Mouse (Mus musculus): ENCODE data around the gene Txndc15. TPM values are rescaled to one million over a fixed set of nuclear protein-coding genes. Genes with fewer than 3 reads are reported as not detected.

Gene Txndc15
- polyA plus RNA-seq, 1 experiment from 2014 or later, result 87.1 TPM

DNA sequence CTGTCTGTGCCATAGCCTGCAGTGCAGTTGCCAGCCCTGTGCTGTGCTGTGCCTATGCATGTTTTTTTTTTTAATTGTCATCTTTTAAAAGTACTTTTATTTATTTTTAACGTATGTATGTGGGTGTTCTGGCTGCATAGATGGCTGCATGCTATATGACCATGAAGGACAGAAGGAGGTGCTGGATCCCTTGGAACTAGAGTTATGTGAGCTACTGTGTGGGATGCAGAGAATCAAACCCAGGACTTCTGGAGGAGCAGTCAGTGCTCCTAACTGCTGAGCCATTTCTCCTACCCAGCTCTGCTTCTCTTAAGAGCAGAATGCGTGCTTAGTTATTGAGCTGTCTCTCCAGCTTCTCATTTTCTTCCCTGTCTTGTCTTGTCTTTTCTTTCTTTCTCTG, 7.5 kb downstream of the Txndc15 start:
- H3K9ac ChIP-seq (ENCODE audit: low read depth, low read length), result no peak overlapping the region
- H3K36me3 ChIP-seq (ENCODE audit: control insufficient read depth, insufficient read depth, low read length), result peaks cover 34% of the 10 kb centered on the region
- WGBS, result 95% methylated on average over 2 of the region's 2 CpGs
- no peak overlapping the region for H3K4me2 ChIP-seq (replicated peaks; ENCODE audit: low read depth, low read length)
- no peak overlapping the region for H3K4me3 ChIP-seq (ENCODE audit: low read length)
- no peak overlapping the region for H3K27ac ChIP-seq (ENCODE audit: low read depth, low read length)
- no peak for ATAC-seq (ENCODE audit: low FRiP score, low TSS enrichment)
- H3K4me1 ChIP-seq (ENCODE audit: control insufficient read depth, insufficient read depth, low read length), result no peaks in the 10 kb centered on the region
- no peaks in the 10 kb centered on the region for H3K27me3 ChIP-seq (ENCODE audit: control insufficient read depth, insufficient read depth, low read length)
- H3K9me3 ChIP-seq (ENCODE audit: control insufficient read depth, low read length), result no peaks in the 10 kb centered on the region

- 5% methylated on average over 4 of the region's 4 CpGs for WGBS
- no peaks in the 10 kb centered on the region for H3K27me3 ChIP-seq (ENCODE audit: control insufficient read depth, insufficient read depth, low read length)
- peak overlapping the region; percentile 97 for H3K27ac ChIP-seq (ENCODE audit: low read depth, low read length)
- peak overlapping the region; percentile 70 for H3K4me3 ChIP-seq (ENCODE audit: low read length)
- peak overlapping the region; percentile 83 for H3K9ac ChIP-seq (ENCODE audit: low read depth, low read length)
- no peaks in the 10 kb centered on the region for H3K9me3 ChIP-seq (ENCODE audit: control insufficient read depth, low read length)
- ATAC-seq (ENCODE audit: low FRiP score, low TSS enrichment), result no peak
- H3K36me3 ChIP-seq (ENCODE audit: control insufficient read depth, insufficient read depth, low read length), result peaks cover 17% of the 10 kb centered on the region
- H3K4me1 ChIP-seq (ENCODE audit: control insufficient read depth, insufficient read depth, low read length), result no peaks in the 10 kb centered on the region
- peak overlapping the region; percentile 64 for H3K4me2 ChIP-seq (replicated peaks; ENCODE audit: low read depth, low read length)
Measured at GRCm38 (mm10) chr13:55726598-55727119, 12.2 kb downstream of the Txndc15 start.

DNA sequence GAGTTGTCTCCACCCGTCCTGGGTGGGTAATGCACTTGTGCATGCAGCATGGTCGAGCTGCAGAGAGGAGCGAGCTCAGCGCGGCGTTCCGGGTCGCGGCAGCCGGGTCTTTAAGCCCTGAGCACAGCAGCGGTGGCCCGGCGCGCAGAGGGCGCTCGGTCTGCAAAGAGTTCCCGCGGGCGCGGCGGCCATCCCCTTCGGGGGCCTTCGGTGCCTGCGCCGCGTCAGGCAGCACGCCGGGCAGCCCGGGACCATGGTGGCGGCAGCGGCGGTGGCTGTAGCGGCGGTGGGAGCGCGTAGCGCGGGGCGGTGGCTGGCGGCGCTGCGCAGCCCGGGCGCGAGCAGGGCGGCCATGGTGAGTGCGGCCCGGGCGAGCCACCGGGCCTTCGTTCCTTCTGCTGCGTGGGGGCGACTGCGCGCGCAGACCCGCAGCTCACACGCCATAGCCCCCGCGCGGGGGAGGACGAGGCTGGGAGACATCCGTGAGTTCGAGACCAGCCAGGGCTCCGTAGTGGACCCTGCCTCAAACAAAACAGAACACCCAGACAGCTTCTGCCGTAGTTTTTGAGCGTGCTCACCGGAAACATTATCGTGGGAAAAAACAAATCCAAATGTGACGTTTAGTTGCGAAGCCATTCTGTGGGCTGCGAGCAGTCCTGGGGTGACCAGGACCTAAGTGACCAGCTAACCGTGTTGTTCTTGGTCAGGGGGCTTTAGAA, 12.8 kb downstream of the Txndc15 start, which contains the start of gene Pcbd2:
Gene Pcbd2 (plus strand): TSS at position 249 of the 719 bp plus-strand sequence.
- WGBS, result under 1% methylated on average over 71 of the region's 73 CpGs
- Histone ChIP-seq H3K4me1 (ENCODE audit: control insufficient read depth, insufficient read depth, low read length) (no peaks in the 10 kb centered on the region), H3K4me2 (replicated peaks; ENCODE audit: low read depth, low read length) (peak within 1 kb of the TSS; percentile 64), H3K4me3 (ENCODE audit: low read length) (peak within 1 kb of the TSS; percentile 70), H3K27ac (ENCODE audit: low read depth, low read length) (peak within 1 kb of the TSS; percentile 97), H3K9me3 (ENCODE audit: control insufficient read depth, low read length) (no peaks in the 10 kb centered on the region), H3K27me3 (ENCODE audit: control insufficient read depth, insufficient read depth, low read length) (no peaks in the 10 kb centered on the region), H3K36me3 (ENCODE audit: control insufficient read depth, insufficient read depth, low read length) (peaks cover 15% of the 10 kb centered on the region; the same call in 1 of the 2 replicates), H3K9ac (ENCODE audit: low read depth, low read length) (peak within 1 kb of the TSS; percentile 83)
- ATAC-seq (ENCODE audit: low FRiP score, low TSS enrichment), result peak; percentile 86

DNA sequence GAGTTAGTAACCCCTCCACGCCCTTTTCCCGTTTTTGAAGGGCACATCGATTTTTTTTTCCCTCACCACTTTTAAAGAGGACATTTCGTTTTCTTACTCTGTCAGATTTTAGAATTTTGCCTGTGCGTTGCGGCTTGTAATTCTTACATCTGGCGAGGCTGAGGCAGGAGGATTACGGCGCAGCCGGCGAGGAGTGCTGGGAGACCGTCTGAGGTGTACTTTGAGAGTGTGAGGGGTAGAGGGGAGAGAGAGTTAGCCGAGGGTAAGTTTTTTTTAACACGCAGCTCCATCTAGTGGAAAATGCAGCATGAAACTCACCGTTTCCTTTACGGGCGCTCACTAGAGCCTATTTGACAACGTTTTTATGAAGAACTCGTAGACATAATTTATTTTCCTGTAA, 13.4 kb downstream of the Txndc15 start:
- peak overlapping the region; percentile 64 for H3K4me2 ChIP-seq (replicated peaks; ENCODE audit: low read depth, low read length)
- H3K9ac ChIP-seq (ENCODE audit: low read depth, low read length), result peak overlapping the region; percentile 83
- no peaks in the 10 kb centered on the region for H3K9me3 ChIP-seq (ENCODE audit: control insufficient read depth, low read length)
- no peaks in the 10 kb centered on the region for H3K27me3 ChIP-seq (ENCODE audit: control insufficient read depth, insufficient read depth, low read length)
- no peaks in the 10 kb centered on the region for H3K4me1 ChIP-seq (ENCODE audit: control insufficient read depth, insufficient read depth, low read length)
- peak overlapping the region; percentile 97 for H3K27ac ChIP-seq (ENCODE audit: low read depth, low read length)
- peaks cover 13% of the 10 kb centered on the region; the same call in 1 of the 2 replicates for H3K36me3 ChIP-seq (ENCODE audit: control insufficient read depth, insufficient read depth, low read length)
- H3K4me3 ChIP-seq (ENCODE audit: low read length), result peak overlapping the region; percentile 70
- peak; percentile 78 for ATAC-seq (ENCODE audit: low FRiP score, low TSS enrichment)
- 3% methylated on average over 19 of the region's 19 CpGs for WGBS

DNA sequence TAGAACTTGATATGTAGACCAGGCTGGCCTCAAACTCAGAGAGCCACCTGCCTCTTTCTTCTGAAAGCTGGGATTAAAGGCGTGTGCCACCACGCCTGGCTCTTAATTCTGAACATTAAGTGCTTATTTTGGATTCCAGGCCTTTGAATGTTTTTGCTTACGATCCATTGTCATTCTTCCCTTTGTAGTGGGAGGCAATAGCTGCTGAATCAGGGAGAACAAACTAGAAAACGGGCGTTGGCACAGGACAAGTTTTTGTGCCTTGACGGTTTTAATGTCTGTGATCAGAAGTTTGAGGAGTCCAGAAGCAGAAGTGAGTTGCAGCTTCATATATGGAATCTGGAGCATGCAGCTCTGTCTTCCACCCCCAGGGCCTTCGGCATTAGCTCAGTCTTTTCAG, 16.3 kb downstream of the Txndc15 start:
- Histone ChIP-seq H3K4me3 (ENCODE audit: low read length) (no peak overlapping the region), H3K9me3 (ENCODE audit: control insufficient read depth, low read length) (no peaks in the 10 kb centered on the region), H3K27ac (ENCODE audit: low read depth, low read length) (no peak overlapping the region), H3K4me2 (replicated peaks; ENCODE audit: low read depth, low read length) (no peak overlapping the region), H3K9ac (ENCODE audit: low read depth, low read length) (no peak overlapping the region), H3K27me3 (ENCODE audit: control insufficient read depth, insufficient read depth, low read length) (no peaks in the 10 kb centered on the region), H3K36me3 (ENCODE audit: control insufficient read depth, insufficient read depth, low read length) (peaks cover 1% of the 10 kb centered on the region; the same call in 1 of the 2 replicates), H3K4me1 (ENCODE audit: control insufficient read depth, insufficient read depth, low read length) (no peaks in the 10 kb centered on the region)
- no peak for ATAC-seq (ENCODE audit: low FRiP score, low TSS enrichment)
- WGBS, result 87% methylated on average over 7 of the region's 7 CpGs

DNA sequence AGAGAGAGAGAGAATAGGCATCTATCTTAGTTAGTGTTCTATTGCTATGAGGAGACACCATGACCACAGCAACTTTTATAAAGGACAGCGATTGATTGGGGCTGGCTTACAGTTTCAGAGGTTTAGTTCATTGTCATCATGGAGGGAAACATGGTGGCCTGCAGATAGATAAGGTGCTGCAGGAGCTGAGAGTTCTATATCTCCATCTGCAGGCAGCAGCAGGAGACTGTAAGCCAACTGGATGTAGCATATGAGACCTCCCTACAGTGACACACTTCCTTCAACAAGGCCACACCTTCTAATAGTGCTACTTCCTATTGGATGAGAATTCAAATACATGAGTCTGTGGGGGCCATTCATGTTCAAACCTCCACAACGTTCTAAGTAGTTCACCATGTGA, 17.7 kb downstream of the Txndc15 start:
- H3K27me3 ChIP-seq (ENCODE audit: control insufficient read depth, insufficient read depth, low read length), result no peaks in the 10 kb centered on the region
- H3K4me3 ChIP-seq (ENCODE audit: low read length), result no peak overlapping the region
- no peak overlapping the region for H3K9ac ChIP-seq (ENCODE audit: low read depth, low read length)
- no peak overlapping the region for H3K4me2 ChIP-seq (replicated peaks; ENCODE audit: low read depth, low read length)
- H3K36me3 ChIP-seq (ENCODE audit: control insufficient read depth, insufficient read depth, low read length), result no peaks in the 10 kb centered on the region
- ATAC-seq (ENCODE audit: low FRiP score, low TSS enrichment), result no peak
- no peaks in the 10 kb centered on the region for H3K9me3 ChIP-seq (ENCODE audit: control insufficient read depth, low read length)
- H3K4me1 ChIP-seq (ENCODE audit: control insufficient read depth, insufficient read depth, low read length), result no peaks in the 10 kb centered on the region
- 83% methylated on average over 2 of the region's 2 CpGs for WGBS
- H3K27ac ChIP-seq (ENCODE audit: low read depth, low read length), result no peak overlapping the region

GRCm38 (mm10) chr13:55733628-55734502, 19.4 kb downstream of the Txndc15 start:
- Histone ChIP-seq H3K9me3 (ENCODE audit: control insufficient read depth, low read length) (no peaks in the 10 kb centered on the region), H3K4me1 (ENCODE audit: control insufficient read depth, insufficient read depth, low read length) (no peaks in the 10 kb centered on the region), H3K4me2 (replicated peaks; ENCODE audit: low read depth, low read length) (no peak overlapping the region), H3K27me3 (ENCODE audit: control insufficient read depth, insufficient read depth, low read length) (no peaks in the 10 kb centered on the region), H3K9ac (ENCODE audit: low read depth, low read length) (no peak overlapping the region), H3K36me3 (ENCODE audit: control insufficient read depth, insufficient read depth, low read length) (no peaks in the 10 kb centered on the region), H3K27ac (ENCODE audit: low read depth, low read length) (no peak overlapping the region), H3K4me3 (ENCODE audit: low read length) (no peak overlapping the region)
- 59% methylated on average over 22 of the region's 22 CpGs for WGBS
- ATAC-seq (ENCODE audit: low FRiP score, low TSS enrichment), result no peak

GRCm38 (mm10) chr13:55737885-55738284, 23.4 kb downstream of the Txndc15 start:
- Histone ChIP-seq H3K36me3 (ENCODE audit: control insufficient read depth, insufficient read depth, low read length) (no peaks in the 10 kb centered on the region), H3K27ac (ENCODE audit: low read depth, low read length) (no peak overlapping the region), H3K9me3 (ENCODE audit: control insufficient read depth, low read length) (no peaks in the 10 kb centered on the region), H3K4me3 (ENCODE audit: low read length) (no peak overlapping the region), H3K4me2 (replicated peaks; ENCODE audit: low read depth, low read length) (no peak overlapping the region), H3K9ac (ENCODE audit: low read depth, low read length) (no peak overlapping the region), H3K27me3 (ENCODE audit: control insufficient read depth, insufficient read depth, low read length) (no peaks in the 10 kb centered on the region), H3K4me1 (ENCODE audit: control insufficient read depth, insufficient read depth, low read length) (peaks cover 13% of the 10 kb centered on the region; the same call in 1 of the 2 replicates)
- 89% methylated on average over 8 of the region's 8 CpGs for WGBS
- ATAC-seq (ENCODE audit: low FRiP score, low TSS enrichment), result no peak
